In the genomic region with DNA sequence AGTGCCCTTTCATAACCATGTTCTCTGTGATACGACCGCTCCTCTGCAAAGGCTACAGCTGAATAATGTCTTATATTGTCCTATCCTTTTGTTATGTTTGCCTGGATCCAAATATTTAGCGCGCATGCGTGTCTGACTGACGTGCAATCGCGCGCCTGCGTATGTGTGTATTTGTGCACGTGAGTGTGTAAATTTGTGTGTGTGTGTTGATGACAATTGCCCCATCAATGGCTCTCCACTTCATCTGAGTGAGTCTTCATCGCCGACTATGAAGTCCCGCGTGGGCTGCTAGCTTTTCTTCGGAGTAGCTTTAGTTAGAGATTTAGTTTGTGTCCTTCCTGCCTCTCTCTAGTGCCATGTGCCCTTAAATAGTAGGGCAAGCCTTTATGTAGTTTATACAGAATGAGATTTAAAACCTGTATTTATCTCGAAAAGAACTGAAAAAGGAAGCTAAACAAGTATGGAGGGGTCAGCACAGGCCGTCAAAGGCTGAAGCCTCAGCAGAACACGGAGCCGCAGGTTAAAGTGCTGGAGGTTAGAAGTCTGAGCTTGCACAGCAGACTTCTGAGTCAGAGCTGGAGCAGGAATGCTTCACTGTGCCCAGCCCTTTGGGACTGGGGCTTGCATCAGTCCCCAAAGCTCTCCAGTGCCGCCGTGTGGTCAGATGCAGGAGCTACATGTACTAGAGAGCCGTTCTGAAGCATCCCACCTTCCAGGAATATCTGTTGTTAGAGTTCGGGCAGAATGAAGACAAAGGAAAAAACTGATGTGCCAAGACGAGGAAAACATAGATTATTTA, we compare ENCODE assay signal across 7 mouse cellular contexts. TPM values are rescaled to one million over a fixed set of nuclear protein-coding genes. Genes with fewer than 3 reads are reported as not detected.
A peak's percentile ranks its signal among the peaks of the same experiment; 100 is the strongest.
DNase-seq lines count a peak whose midpoint lies in the region; ATAC-seq lines count a peak whose summit lies in the region.

No protein-coding gene starts in this region.

- no peaks in the 10 kb centered on the region for H3K36me3 ChIP-seq in embryonic facial prominence, embryonic 10.5 days (replicated peaks)
- H3K36me3 ChIP-seq in limb, embryonic 10.5 days = no peaks in the 10 kb centered on the region
- no peaks in the 10 kb centered on the region for H3K36me3 ChIP-seq in midbrain, embryonic 16.5 days (ENCODE audit: control insufficient read depth, insufficient read depth, low read length)

- ATAC-seq in midbrain, embryonic 16.5 days = peak; percentile 87; the same call in 1 of the 2 replicates

- no peaks in the 10 kb centered on the region for H3K9me3 ChIP-seq in embryonic facial prominence, embryonic 10.5 days
- no peaks in the 10 kb centered on the region for H3K9me3 ChIP-seq in limb, embryonic 10.5 days (replicated peaks)
- no peaks in the 10 kb centered on the region for H3K9me3 ChIP-seq in midbrain, embryonic 16.5 days (replicated peaks; ENCODE audit: control insufficient read depth, low read length, poor library complexity, severe bottlenecking)

- H3K4me2 ChIP-seq in midbrain, embryonic 16.5 days (ENCODE audit: low read length) = 0 out of 2 replicates have a peak overlapping the region, but pooled peaks have one; percentile 5

- H3K4me3 ChIP-seq in embryonic facial prominence, embryonic 10.5 days = no peak overlapping the region
- no peak overlapping the region for H3K4me3 ChIP-seq in limb, embryonic 10.5 days
- no peak overlapping the region for H3K4me3 ChIP-seq in midbrain, embryonic 16.5 days (ENCODE audit: low read depth, low read length)

- H3K27ac ChIP-seq in embryonic facial prominence, embryonic 10.5 days (replicated peaks) = no peak overlapping the region
- no peak overlapping the region for H3K27ac ChIP-seq in limb, embryonic 10.5 days
- no peak overlapping the region for H3K27ac ChIP-seq in midbrain, embryonic 16.5 days (ENCODE audit: low read length)

- H3K27me3 ChIP-seq in embryonic facial prominence, embryonic 10.5 days (replicated peaks; ENCODE audit: low read depth, poor library complexity, severe bottlenecking) = no peaks in the 10 kb centered on the region
- no peaks in the 10 kb centered on the region for H3K27me3 ChIP-seq in limb, embryonic 10.5 days (ENCODE audit: low read depth, poor library complexity, severe bottlenecking)
- no peaks in the 10 kb centered on the region for H3K27me3 ChIP-seq in midbrain, embryonic 16.5 days (ENCODE audit: control insufficient read depth, insufficient read depth, low read depth, low read length)

- H3K9ac ChIP-seq in midbrain, embryonic 16.5 days (ENCODE audit: low read depth, low read length) = no peak overlapping the region

- WGBS in embryonic facial prominence, embryonic 10.5 days = 55% methylated on average over 25 of the region's 25 CpGs
- WGBS in limb, embryonic 10.5 days = 57% methylated on average over 25 of the region's 25 CpGs
- 55% methylated on average over 25 of the region's 25 CpGs for WGBS in midbrain, embryonic 16.5 days

- peaks cover 4% of the 10 kb centered on the region; the same call in 1 of the 2 replicates for H3K4me1 ChIP-seq in embryonic facial prominence, embryonic 10.5 days
- H3K4me1 ChIP-seq in limb, embryonic 10.5 days = 0 out of 2 replicates have a peak, but pooled peaks cover 3% of the 10 kb centered on the region
- peaks cover 3% of the 10 kb centered on the region; the same call in 1 of the 2 replicates for H3K4me1 ChIP-seq in midbrain, embryonic 16.5 days (ENCODE audit: control insufficient read depth, insufficient read depth, low read length)

- peak; percentile 75 for DNase-seq in adrenal gland, adult 8-10 months
- peak; percentile 84 for DNase-seq in embryonic facial prominence, embryonic 10.5 days (ENCODE audit: low spot score)
- DNase-seq in heart, adult 11 months = peak; percentile 97
- peak; percentile 80 for DNase-seq in kidney, adult 18-20 months
- DNase-seq in limb, embryonic 10.5 days (ENCODE audit: low spot score) = peak; percentile 85
- DNase-seq in spleen, postnatal 10 days (ENCODE audit: low spot score in 2 of 2) = peak; percentile 19 to 77

RNA-seq across cellular contexts. Expression of a gene that starts 38.5 kb away (rescaled TPM):
- total RNA-seq in adrenal gland, adult 8-10 months (2022) = under 1 TPM in 3 of 4 experiments, not detected in 1; 0.10 to 0.55 (median 0.16) TPM
- 0.20 and 0.34 TPM in 2 replicates for polyA plus RNA-seq in embryonic facial prominence, embryonic 10.5 days (2016; fragmentation: Nextera tagmentation; extraction: Ambion mirVana)
- 0.14 and 0.15 TPM in 2 replicates for polyA plus RNA-seq in limb, embryonic 10.5 days (2016; fragmentation: Nextera tagmentation; extraction: Ambion mirVana)
- 0.46 and 0.72 TPM in 2 replicates for polyA plus RNA-seq in midbrain, embryonic 16.5 days (2015; fragmentation: Nextera tagmentation; extraction: Ambion mirVana)

RNA-seq across cellular contexts. Expression of a gene that starts 53.9 kb away (rescaled TPM):
- total RNA-seq in adrenal gland, adult 8-10 months (2022) = 10 to 100 TPM; 49.8 to 71.5 (median 61.8) TPM
- polyA plus RNA-seq in embryonic facial prominence, embryonic 10.5 days (2016; fragmentation: Nextera tagmentation; extraction: Ambion mirVana) = 26.5 and 28.4 TPM in 2 replicates
- 25.4 and 25.6 TPM in 2 replicates for polyA plus RNA-seq in limb, embryonic 10.5 days (2016; fragmentation: Nextera tagmentation; extraction: Ambion mirVana)
- 11.0 and 13.7 TPM in 2 replicates for polyA plus RNA-seq in midbrain, embryonic 16.5 days (2015; fragmentation: Nextera tagmentation; extraction: Ambion mirVana)
